Mouse (Mus musculus): ENCODE data around the gene Snd1. TPM values are rescaled to one million over a fixed set of nuclear protein-coding genes. Genes with fewer than 3 reads are reported as not detected.

Gene Snd1
- total RNA-seq, 2 experiments from 2014 or later = 75.4 to 78.4 TPM

DNA sequence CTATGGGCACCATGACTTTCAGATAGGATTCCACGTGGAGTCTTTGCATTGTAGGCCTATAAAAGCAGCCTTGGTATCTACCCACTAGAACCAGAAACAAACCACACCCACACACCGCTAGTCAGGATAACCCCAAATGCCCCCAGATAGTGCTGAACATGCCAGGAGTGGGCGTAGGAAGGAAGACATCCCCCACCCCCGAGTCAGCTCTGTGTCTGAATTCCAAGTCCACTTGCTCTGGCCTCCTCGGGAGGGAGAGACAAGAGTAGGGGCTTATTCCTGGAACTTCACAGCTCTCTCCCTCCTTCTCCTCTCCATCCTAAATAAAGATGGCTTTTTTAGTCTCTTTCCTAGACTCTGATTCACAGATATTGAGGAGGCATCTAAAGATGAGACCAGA is 494.7 kb downstream of the Snd1 start:
- intact Hi-C loops (cut with DNase I) = no loop called here
- DNase-seq (ENCODE audit: low spot score) = no peak

DNA sequence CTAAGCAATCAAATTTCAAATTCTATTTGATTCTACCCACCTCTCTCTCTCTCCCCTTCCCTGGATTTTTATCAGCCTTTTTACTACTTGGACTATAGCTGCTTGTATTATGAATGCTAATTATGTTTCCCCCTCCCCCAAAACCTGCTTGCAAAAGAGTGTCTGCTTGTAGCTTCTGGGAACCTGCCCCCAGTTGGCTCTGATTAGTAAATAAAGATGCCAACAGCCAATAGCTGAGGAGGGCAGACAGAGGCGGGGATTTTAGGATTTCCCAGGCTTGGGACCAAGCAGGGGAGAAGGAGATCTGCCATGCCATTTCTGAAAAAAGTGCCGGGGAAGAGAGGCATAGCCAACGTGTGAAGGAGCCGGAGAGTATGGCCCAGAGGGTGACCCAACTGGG is 495.8 kb downstream of the Snd1 start:
- intact Hi-C loops (cut with DNase I) = no loop called here
- no peak for DNase-seq (ENCODE audit: low spot score)

DNA sequence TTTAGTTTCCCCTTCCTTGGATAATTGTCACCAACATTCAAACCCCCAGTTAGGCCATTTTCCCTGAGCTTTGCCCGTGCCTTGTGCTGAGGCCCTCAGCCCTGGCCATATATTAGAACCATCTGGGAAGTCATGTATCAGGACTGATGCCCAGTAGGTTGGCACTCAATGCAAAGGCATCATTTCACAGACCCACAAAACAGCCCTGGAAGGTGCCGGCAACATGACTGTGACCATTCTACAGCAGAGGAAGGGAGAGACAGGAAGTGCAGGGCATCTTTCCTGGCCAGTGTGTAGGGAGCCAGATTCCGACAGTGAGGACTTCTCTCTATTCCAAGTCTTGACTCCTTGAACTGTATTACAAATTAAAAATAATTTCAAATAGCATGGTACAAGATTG is 499.6 kb downstream of the Snd1 start:
- intact Hi-C loops (cut with DNase I) = no loop called here
- no peak for DNase-seq (ENCODE audit: low spot score)

DNA sequence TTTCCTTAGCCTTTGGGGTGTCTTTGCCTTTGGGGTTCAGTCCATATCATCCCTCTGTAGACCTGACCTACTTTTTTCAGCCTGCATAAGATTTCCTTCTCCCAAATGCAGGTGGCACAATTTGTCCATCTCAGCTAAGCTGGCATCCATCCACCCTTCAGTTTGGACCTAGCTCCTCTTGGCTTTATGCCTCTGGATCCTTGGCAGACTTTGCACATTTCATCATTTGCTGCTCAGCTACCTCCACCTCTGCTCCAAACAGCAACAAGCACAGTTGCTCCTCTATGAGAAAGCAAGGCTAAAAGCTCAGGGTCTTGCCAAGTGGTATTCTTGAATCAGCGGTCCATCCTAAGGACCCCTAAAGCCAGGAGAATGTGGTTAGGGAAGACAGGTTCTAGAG is 500.2 kb downstream of the Snd1 start:
- DNase-seq (ENCODE audit: low spot score) = no peak

DNA sequence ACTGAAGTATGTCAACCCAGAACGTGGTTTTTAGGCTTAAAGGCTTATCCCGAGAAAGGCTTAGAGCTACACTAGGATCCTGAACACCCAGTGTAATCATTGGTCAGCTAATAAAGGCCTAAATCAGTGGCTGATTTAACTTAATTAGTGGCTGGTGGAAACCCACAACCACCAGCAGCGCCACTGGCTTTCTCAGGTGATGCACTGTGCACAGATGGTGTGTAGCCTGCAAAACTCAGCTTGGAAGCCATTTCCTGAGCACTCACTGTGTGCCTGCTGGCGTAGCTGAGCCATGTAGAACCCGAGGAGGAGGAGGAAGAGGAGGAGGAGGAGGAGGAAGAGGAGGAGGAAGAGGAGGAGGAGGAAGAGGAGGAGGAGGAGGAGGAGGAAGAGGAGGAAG is 503.1 kb downstream of the Snd1 start:
- DNase-seq (ENCODE audit: low spot score) = no peak
- intact Hi-C loops (cut with DNase I) = no loop called here

More for the DNA sequence above, 500.2 kb downstream of the Snd1 start:
- intact Hi-C loops (cut with DNase I) = no loop called here

DNA sequence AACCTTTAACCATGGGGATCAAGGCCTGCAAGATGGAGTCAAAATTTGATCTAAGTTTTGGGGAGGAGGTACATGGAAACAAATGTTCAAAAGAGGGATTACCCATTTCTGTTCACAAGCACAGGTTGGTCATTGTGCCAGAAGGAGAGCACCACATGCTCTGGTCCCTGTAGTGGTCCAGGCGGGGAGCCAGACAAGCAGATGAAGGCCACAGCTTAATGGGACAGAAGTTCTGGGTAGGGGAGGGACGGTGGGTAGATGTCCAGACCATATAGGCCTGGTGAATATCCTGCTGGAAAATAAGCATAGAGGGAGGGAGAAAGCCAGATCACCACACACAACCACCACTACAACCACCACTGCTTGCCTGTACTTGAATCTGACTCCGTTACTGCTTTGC is 503.9 kb downstream of the Snd1 start:
- intact Hi-C loops (cut with DNase I) = no loop called here
- DNase-seq (ENCODE audit: low spot score) = no peak

DNA sequence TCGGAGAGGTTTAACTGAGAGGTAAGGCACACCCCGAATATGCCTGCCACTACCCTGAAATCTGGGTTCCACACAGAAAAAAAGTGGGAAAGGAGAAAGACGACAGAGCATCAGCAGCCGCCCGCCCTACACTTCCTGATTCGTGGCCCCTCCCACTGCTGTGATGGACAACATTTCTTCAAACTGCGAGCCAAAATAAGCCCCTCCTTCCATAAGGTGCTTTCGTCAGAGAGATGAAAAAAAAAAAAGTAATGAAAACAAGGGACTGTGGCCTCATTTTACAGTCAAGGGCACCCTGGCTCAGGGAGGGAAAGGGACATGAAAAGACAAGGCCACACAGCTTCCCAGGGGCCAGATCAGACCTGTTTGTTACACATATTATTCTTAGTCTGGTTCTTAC is 504.6 kb downstream of the Snd1 start:
- intact Hi-C loops (cut with DNase I) = no loop called here
- DNase-seq (ENCODE audit: low spot score) = no peak

DNA sequence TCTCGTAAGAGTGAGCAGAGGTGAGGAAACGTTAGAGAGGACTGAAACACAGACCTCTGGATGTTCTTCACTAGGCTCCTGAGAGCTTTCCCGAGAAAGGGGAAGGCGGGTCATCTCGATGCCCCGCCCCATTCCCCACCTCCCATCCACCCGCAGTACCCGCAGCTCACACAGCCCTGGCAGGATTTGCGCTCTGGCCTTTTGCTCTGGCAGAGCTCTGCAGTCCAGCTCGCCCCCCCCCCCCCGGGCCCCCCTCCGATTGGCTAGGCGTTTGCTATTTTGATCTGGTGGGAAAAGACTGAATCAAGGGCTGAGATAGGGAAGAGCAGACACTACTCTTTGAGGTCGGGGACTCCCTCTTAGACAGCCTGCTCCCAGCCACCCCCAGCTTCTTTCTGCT is 505.3 kb downstream of the Snd1 start:
- intact Hi-C loops (cut with DNase I) = no loop called here
- no peak for DNase-seq (ENCODE audit: low spot score)

DNA sequence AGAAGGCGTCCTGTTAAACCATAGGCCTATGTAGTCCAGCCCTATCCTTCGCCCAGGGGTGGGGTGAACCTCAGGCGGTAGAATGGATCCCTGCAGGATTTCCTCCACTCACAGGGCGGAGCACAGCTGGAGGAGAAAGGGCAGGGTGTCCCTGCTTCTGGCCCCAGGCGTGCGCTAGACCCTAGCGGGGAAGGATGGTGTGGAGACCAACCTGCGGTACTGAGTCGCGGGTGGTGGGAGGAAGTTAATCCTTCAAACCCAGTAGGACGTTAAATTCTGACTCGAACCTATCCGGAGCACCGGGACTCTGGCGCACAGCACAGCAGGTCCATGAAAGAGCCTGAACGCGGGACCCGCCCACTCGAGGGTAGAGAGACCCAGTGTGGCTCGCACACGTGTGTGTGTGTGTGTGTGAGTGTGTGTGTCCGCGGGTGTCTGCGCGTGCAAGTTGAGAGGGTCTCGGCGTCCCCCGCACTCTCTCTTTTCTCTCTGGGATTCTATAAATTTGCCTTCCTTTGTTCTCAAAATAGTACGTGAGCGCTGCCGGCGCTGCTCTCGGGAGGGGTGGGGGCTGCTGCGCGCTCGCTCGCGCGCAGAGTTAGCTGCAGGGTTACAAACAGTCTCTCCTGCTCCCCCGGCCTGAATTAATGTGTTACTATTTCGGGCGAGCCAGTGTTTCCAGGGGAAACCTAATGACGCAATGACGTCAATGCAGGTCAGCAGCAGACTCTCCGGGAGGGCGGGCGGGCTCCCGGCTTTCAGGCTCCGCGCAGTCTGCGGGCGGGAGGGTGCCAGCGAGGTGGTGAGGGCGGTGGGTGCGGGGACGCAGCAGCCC is 506.0 kb downstream of the Snd1 start:
- DNase-seq (ENCODE audit: low spot score) = no peak
- intact Hi-C loops (cut with DNase I) = no loop called here

DNA sequence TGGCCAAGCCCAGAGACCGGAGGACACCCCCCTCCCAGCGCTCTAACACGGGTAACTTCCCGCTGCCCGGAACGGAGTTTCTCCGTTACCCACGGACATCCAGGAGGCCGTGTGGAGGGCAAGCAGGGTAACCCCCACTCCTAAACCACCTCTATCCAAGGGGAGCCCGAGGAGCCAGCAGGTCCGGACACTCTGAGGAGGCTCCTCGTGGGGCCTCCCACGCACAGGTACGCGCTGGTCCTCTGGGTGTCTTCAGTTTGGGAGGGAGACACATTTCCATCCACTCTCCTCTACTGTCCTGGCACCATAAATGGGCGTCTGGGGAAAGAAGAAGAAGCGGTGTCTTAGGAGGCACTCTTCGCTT is 506.6 kb downstream of the Snd1 start:
- intact Hi-C loops (cut with DNase I) = no loop called here
- no peak for DNase-seq (ENCODE audit: low spot score)

DNA sequence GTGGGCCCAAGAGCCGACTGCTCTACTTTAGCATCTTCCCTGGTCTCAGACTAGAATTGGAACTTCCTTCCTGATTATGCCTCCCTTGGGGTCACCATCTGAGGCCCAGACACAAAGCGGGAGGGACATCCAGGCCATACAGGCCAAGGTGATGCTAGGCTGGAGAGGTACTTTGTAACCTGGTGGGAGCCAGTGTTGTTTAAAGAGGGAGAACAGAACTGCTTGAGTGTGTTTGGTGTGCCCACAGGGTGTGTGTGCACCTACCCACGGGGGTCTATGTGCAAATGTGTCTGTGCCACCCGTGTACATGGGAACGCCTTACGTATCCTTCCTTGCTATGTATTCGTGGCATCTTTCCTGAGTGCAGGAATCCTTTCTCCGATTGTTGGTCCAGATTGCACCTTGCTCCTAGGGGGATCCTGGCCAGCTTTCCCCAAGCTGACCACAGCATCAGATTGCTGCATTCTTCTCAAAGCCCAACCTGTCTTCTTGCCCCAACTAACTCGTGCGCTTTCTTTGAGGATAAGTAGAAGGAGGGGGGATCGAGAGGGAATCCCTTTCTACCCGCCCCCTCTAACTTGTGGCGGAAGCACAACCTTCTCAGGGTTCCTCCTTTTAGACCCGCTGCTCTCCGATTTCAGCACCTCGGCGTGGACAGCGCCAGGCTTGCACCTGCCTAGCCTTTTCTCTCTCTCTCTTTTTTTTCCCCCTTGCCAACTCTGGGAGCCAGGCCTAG is 507.2 kb downstream of the Snd1 start:
- DNase-seq (ENCODE audit: low spot score) = no peak
- intact Hi-C loops (cut with DNase I) = no loop called here

DNA sequence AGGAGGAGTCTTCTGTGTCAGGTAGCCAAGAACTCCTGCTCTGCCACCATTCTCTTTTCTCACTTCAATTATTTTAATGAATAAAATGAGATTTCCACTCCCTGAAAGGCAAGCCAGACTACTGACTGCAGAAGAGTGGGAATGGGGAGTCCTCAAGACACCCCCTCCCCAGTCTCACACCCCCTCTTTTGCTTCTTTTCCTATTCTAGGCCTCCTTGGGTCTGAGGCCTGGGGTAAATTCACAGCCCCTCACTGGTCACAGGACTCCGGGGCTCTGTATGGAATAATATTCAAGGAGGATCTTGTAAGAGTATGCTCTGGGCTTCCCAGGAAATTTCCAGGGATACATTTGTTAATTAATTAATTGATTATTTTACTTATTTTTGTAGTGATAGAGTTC is 507.9 kb downstream of the Snd1 start:
- intact Hi-C loops (cut with DNase I) = no loop called here
- DNase-seq (ENCODE audit: low spot score) = no peak

Other genes with a start within 250 kb of the Snd1 start
- 10 to 100 TPM in 1 of 2 experiments, 1 to 10 TPM in 1; 9.7 to 12.2 TPM for gene Zfp800, start 77.1 kb upstream of the Snd1 start, total RNA-seq (2021)
- gene Arf5, start 51.6 kb upstream of the Snd1 start, total RNA-seq (2021) = 100 to 1,000 TPM; 159 to 161 TPM
- gene Fscn3, start 47.4 kb upstream of the Snd1 start, total RNA-seq (2021) = not detected
- 1 to 10 TPM; 7.3 to 7.8 TPM for gene Gcc1, start 46.7 kb upstream of the Snd1 start, total RNA-seq (2021)
- not detected for gene Pax4, start 25.8 kb upstream of the Snd1 start, total RNA-seq (2021)